Mouse (Mus musculus) testis, adult 2 months (tissue): Measurements from ENCODE around the gene Itpr3. TPM values are rescaled to one million over a fixed set of nuclear protein-coding genes. Genes with fewer than 3 reads are reported as not detected.

Experiments
- H3K27ac ChIP-seq: fragments of 200-500 bp; 2 replicates; pipeline ENCODE4 v1.5.1; 2012; ENCODE audit warnings: low read depth, low read length; ENCODE audit not compliant: control insufficient read depth, insufficient read depth
- H3K27me3 ChIP-seq: fragments of 200-500 bp; 2 replicates; pipeline ENCODE4 v1.6.1; 2012; ENCODE audit warnings: mild to moderate bottlenecking, low read length, moderate library complexity; ENCODE audit not compliant: control insufficient read depth, insufficient read depth
- H3K36me3 ChIP-seq: fragments of 200-500 bp; 2 replicates; pipeline ENCODE4 v1.6.1; 2012; ENCODE audit warnings: mild to moderate bottlenecking, low read length; ENCODE audit not compliant: control insufficient read depth, insufficient read depth
- H3K4me1 ChIP-seq: fragments of 200-500 bp; 2 replicates; pipeline ENCODE4 v1.6.1; 2012; ENCODE audit warnings: low read length; ENCODE audit not compliant: control insufficient read depth, insufficient read depth
- H3K4me3 ChIP-seq: fragments of 200-500 bp; 2 replicates; pipeline ENCODE4 v1.5.1; 2012; ENCODE audit warnings: low read depth, mild to moderate bottlenecking, low read length, moderate library complexity, mixed read lengths; ENCODE audit not compliant: control insufficient read depth
- CTCF ChIP-seq: fragments of 200-500 bp; IDR thresholded peaks from 2 replicates; pipeline ENCODE4 v1.5.1; 2012; ENCODE audit warnings: low read depth, mild to moderate bottlenecking, inconsistent platforms, low read length, moderate library complexity; ENCODE audit not compliant: control insufficient read depth, insufficient read depth, insufficient replicate concordance
- POLR2A ChIP-seq: fragments of 200-500 bp; IDR thresholded peaks from 2 replicates; pipeline ENCODE4 v1.6.1; 2012; ENCODE audit warnings: low read depth, mild to moderate bottlenecking, inconsistent platforms, low read length, moderate library complexity; ENCODE audit not compliant: control insufficient read depth
- polyA plus RNA-seq: library from polyadenylated mRNA; depleted of rRNA; stranded (reverse); fragments of >200 nt; gene quantifications from 2 replicates; pipeline ENCODE4 v1.2.3, GENCODE M21; 2012

The Itpr3 gene
- polyA plus RNA-seq, 1 experiment, result 32.7 TPM

DNA sequence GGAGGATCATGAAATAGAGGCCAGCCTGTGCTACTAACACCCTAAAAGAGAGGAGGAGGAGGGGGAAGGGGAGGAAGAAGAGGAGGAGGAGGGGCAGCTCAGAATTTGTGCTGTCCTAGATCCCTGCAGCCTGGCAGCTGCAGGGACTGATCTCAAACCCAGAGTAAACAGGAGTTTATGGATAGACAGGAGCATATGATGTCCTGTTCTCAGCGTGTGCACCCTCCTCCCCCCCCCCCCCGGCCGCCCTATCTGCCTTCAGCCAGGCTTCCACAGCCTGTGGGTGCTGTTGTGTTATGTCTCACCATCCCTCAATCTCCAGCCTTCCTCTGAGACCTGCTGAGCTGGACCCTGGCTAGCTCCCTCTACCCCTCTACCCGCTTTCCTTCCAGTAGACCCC lies 28.2 kb upstream of the Itpr3 start, which contains the start of gene Bak1:
TSS of gene Bak1 (minus strand) at position 101 of the 400 bp plus-strand sequence.
- Histone ChIP-seq H3K27ac (peak within 1 kb of the TSS; percentile 73), H3K27me3 (no peaks in the 10 kb centered on the region)
- TF ChIP-seq POLR2A (no peak), CTCF (no peak)

DNA sequence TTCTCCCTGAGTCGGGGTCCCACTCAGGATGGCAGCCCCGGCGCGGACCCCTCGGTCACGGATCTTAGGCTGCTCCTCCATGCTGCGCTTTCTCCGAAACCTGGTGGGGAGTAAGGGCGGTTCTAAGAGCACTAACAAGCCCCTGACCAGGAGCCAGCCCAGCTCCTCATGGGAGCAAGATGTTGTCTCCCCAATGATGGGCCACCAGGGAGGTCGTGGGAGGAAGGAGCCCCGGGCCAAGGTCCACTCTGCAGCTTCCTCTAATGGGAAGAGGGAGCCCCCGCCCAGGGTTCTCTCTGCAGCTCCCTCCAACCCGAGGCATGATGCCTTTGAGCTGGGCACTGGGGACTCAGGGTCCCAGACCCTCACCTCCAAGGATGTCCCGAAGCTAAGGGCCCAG lies 27.7 kb upstream of the Itpr3 start:
- peak overlapping the region; percentile 64 for H3K27ac ChIP-seq

More for the DNA sequence above, 28.2 kb upstream of the Itpr3 start, which contains the start of gene Bak1:
- Histone ChIP-seq H3K4me3 (peak within 1 kb of the TSS; percentile 87), H3K36me3 (peaks cover 3% of the 10 kb centered on the region), H3K4me1 (peaks cover 18% of the 10 kb centered on the region)

DNA sequence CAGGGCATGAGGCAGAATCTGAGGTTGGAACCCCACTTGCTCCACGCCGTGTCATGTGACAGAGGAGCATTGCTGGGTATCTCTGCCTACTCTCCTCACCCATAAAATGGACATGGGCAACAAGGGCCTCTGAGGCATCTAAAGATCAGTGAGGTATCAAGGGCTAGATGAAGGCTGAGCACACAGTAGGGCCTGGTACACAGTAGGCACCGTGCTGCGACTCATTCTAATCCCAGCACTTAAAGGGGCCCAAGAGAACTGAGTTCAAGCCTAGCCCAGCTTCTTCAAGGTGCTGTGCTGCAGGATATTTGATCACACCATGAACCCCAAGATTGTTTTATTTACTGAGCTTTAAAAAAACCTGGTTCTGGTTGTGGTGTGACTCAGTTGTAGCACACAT lies 26.2 kb upstream of the Itpr3 start:
- H3K27me3 ChIP-seq, result no peaks in the 10 kb centered on the region
- no peak for TF ChIP-seq CTCF
- TF ChIP-seq POLR2A, result no peak

More for the DNA sequence above, 27.7 kb upstream of the Itpr3 start:
- Histone ChIP-seq H3K36me3 (peaks cover 3% of the 10 kb centered on the region), H3K4me3 (peak overlapping the region; percentile 87), H3K4me1 (peaks cover 18% of the 10 kb centered on the region), H3K27me3 (no peaks in the 10 kb centered on the region)
- no peak for TF ChIP-seq POLR2A
- no peak for TF ChIP-seq CTCF

DNA sequence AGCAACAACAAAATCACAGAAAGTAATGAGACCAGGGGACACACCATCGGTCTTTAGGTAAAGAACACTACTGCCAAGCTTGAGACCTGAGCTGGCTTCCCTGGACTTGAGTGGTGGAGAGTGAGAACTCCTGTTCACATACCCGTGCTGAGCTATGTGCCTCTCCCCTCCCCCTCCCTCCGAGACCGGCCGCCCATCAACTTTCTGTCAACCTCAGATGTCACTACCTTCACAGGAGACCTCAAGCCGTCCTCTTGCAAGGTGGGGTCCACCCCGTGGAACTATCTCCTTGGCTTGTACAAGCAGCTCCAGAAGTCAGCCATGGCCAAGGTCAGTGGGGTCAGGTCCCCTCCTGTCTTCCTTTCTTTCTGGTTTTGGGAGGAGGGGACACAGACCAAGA lies 24.8 kb upstream of the Itpr3 start:
- peaks cover 17% of the 10 kb centered on the region for H3K4me1 ChIP-seq
- peaks cover 3% of the 10 kb centered on the region; the same call in 1 of the 2 replicates for H3K36me3 ChIP-seq
- no peak overlapping the region for H3K27ac ChIP-seq
- peak overlapping the region; percentile 8 for H3K4me3 ChIP-seq
- no peak for TF ChIP-seq CTCF
- TF ChIP-seq POLR2A, result no peak
- H3K27me3 ChIP-seq, result no peaks in the 10 kb centered on the region

More for the DNA sequence above, 26.2 kb upstream of the Itpr3 start:
- Histone ChIP-seq H3K36me3 (peaks cover 3% of the 10 kb centered on the region; the same call in 1 of the 2 replicates), H3K4me1 (peaks cover 18% of the 10 kb centered on the region), H3K27ac (no peak overlapping the region), H3K4me3 (peak overlapping the region; percentile 87)

DNA sequence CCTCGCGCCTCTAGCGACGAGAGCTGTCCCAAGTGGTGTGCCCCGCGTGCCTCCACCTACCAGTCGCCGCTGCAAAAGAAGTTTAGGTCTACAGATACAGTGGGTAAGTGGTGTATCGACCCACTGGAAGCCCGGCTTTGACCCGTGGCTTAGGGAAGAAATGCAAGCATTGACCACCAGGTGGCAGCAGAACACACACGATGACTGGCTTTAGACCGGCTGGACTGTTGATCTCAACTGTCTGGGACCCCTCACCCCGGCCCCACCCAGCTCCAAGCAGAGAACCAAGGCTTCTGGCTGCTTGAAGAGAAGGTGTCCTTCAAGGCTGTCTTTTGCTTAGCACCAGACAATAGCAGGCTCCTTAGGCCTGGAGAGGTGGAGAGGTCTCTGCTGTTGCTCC lies 24.2 kb upstream of the Itpr3 start:
- Histone ChIP-seq H3K4me1 (peaks cover 15% of the 10 kb centered on the region), H3K36me3 (peaks cover 3% of the 10 kb centered on the region; the same call in 1 of the 2 replicates), H3K27ac (no peak overlapping the region), H3K4me3 (no peak overlapping the region; the same call in 1 of the 2 replicates), H3K27me3 (no peaks in the 10 kb centered on the region)
- TF ChIP-seq CTCF (peak; percentile 95), POLR2A (no peak)

DNA sequence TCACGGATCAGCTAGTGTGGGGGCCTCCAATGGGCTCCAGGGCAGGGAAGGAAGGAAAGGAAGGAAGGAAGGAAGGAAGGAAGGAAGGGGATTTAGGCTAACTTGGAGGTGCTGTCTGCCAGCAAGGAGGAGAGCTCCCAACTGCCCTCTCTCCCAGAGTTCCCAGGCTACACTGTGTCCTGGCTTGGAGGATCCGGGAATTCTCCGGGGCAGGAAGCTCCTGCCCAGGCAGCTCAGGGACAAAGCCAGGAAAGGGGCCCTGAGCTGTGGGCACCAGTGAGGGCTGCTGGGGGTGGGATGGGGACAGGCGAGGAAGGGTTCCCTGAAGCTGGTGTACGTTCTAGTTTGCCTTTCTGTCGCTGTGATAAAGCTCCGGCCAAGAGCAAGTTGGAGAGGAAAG lies 20.6 kb upstream of the Itpr3 start:
- H3K27ac ChIP-seq, result no peak overlapping the region
- peaks cover 35% of the 10 kb centered on the region for H3K4me1 ChIP-seq
- no peak for TF ChIP-seq POLR2A
- no peak for TF ChIP-seq CTCF
- no peaks in the 10 kb centered on the region for H3K27me3 ChIP-seq
- peaks cover 3% of the 10 kb centered on the region; the same call in 1 of the 2 replicates for H3K36me3 ChIP-seq
- no peak overlapping the region for H3K4me3 ChIP-seq

DNA sequence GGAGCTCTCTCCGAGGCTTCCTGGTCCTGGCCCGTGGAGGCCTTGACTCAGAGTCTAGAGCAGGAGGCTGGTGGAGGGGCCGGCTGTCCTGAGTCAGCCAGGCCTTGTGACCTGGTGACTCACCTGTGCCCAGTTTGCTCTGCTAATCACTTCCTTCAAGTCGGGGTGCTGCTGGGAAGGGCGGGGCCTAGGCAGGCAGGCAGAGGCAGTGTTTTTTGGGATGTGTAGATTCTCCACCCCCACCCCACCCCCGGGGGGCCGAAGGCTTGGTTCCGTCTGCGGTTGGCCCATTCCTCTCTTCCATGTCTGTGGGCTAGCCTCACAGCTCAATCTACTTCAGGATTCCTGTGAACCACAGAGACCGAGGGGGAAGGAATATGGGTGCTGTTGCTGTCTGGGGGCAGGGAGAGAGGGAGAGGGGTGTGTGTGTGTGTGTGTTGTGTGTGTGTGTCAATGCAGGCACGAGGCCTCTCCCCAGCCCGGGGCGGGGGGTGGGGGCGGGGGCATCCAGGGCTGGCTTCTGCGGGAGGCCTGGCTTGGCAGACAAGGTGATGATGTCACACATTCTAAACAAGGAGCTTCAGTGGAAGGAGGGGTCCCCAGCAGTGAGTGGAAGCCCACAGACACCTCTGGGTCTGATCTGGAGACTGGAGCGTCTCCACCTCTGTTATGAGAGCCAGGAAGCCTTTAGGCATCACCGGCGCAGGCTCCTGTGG lies 18.6 kb upstream of the Itpr3 start:
- no peak overlapping the region for H3K27ac ChIP-seq
- H3K36me3 ChIP-seq, result peaks cover 3% of the 10 kb centered on the region; the same call in 1 of the 2 replicates
- TF ChIP-seq POLR2A, result no peak
- TF ChIP-seq CTCF, result no peak
- H3K4me3 ChIP-seq, result no peak overlapping the region
- peaks cover 35% of the 10 kb centered on the region for H3K4me1 ChIP-seq
- no peaks in the 10 kb centered on the region for H3K27me3 ChIP-seq
